Mouse (Mus musculus) gastrocnemius, postnatal 14 days (tissue): Measurements from ENCODE around the gene Ptprg. TPM values are rescaled to one million over a fixed set of nuclear protein-coding genes. Genes with fewer than 3 reads are reported as not detected.
"Not testable (repeated sequence)": the region's sequence is repeated elsewhere in the genome, so short reads cannot be mapped to it uniquely, and the experiment has no call there.

Experiments
- DNase-seq: peaks from one replicate; pipeline ENCODE4 v3.0.0; 2021; ENCODE audit warnings: mixed read lengths
- intact Hi-C: fragments of 180-260 bp; cut with DNase I; formaldehyde crosslinking; loops from one replicate; pipeline ENCODE4 v1.15.1; 2025; ENCODE audit warnings: low total_unique reads
- total RNA-seq, 2 experiments: library from RNA; stranded (reverse); gene quantifications; 2 replicates each; pipeline ENCODE4 v1.2.3; 2021

Gene Ptprg
- total RNA-seq, 2 experiments from 2014 or later: 31.2 to 34.5 TPM

- intact Hi-C loops: no loop called here
- DNase-seq: no peak
These were observed 637.7 kb downstream of the Ptprg start for GRCm38 (mm10) chr14:12191076-12191475.

GRCm38 (mm10) chr14:12198735-12199134, 645.4 kb downstream of the Ptprg start:
- no peak for DNase-seq
- intact Hi-C loops: no loop called here

GRCm38 (mm10) chr14:12199956-12200950, 646.9 kb downstream of the Ptprg start:
- no peak for DNase-seq
- intact Hi-C loops: no loop called here

- no peak for DNase-seq
- intact Hi-C loops: no loop called here
These were observed 648.9 kb downstream of the Ptprg start for GRCm38 (mm10) chr14:12202214-12202613.

GRCm38 (mm10) chr14:12203081-12203480, 649.7 kb downstream of the Ptprg start:
- intact Hi-C loops: no loop called here
- DNase-seq: no peak

GRCm38 (mm10) chr14:12206138-12206537, 652.8 kb downstream of the Ptprg start:
- no peak for DNase-seq
- intact Hi-C loops: no loop called here

- intact Hi-C loops: no loop called here
- no peak for DNase-seq
These were observed 655.2 kb downstream of the Ptprg start for GRCm38 (mm10) chr14:12208554-12208953.

- intact Hi-C loops: no loop called here
- DNase-seq: no peak
These were observed 665.3 kb downstream of the Ptprg start for GRCm38 (mm10) chr14:12218544-12219150.

- intact Hi-C loops: no loop called here
- no peak for DNase-seq
These were observed 666.5 kb downstream of the Ptprg start for GRCm38 (mm10) chr14:12219877-12220276.

GRCm38 (mm10) chr14:12220540-12220939, 667.2 kb downstream of the Ptprg start:
- intact Hi-C loops: no loop called here
- no peak for DNase-seq

- intact Hi-C loops: no loop called here
- no peak for DNase-seq
These were observed 668.2 kb downstream of the Ptprg start for GRCm38 (mm10) chr14:12221571-12221970.

- intact Hi-C loops: no loop called here
- no peak for DNase-seq
These were observed 690.4 kb downstream of the Ptprg start for GRCm38 (mm10) chr14:12243726-12244125.

- intact Hi-C loops: no loop called here
- no peak for DNase-seq
These were observed 722.7 kb downstream of the Ptprg start for GRCm38 (mm10) chr14:12276031-12276430.

GRCm38 (mm10) chr14:12283641-12284040, 730.3 kb downstream of the Ptprg start, which contains the start of gene Gm49355:
Gene Gm49355, plus strand, starts transcription at chr14:12283976.
- intact Hi-C loops: no loop called here
- no peak for DNase-seq

GRCm38 (mm10) chr14:12284141-12284912, 731.0 kb downstream of the Ptprg start, which contains the start of gene 3830406C13Rik:
Gene 3830406C13Rik, plus strand, starts transcription at chr14:12284173.
- intact Hi-C loops: no loop called here
- peak; percentile 82 for DNase-seq

- intact Hi-C loops, DNase-seq: not testable (repeated sequence)
These were observed 736.4 kb downstream of the Ptprg start for GRCm38 (mm10) chr14:12289747-12290146.
